Mouse (Mus musculus) naive thymus-derived CD4-positive, alpha-beta T cell, adult 2 months (primary cell): ENCODE data around the gene Olfr152.

Experiments
- DNase-seq: peaks from one replicate; pipeline ENCODE4 v3.0.0-alpha.2; 2011; ENCODE audit warnings: low read depth

Gene Olfr152

DNA sequence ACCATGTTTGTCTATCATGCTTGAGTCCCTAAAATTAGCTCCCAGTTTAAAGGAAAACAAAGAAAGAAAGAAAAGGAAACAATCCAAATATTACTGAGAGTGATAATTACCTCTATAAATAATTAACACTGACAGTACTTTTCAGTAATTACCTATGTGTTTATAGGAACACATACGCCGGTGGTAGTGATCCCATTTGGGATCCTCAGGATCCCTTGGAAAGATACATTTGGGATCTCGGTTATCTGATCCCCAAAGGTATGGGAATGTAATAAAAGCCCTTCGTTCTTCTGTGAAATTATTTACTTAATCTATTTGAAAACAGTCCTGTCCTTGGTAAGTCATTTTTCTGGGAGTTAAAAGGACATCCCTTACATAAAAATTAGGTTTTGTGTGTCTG, at the start of gene Olfr152:
TSS of gene Olfr152 (plus strand) at position 301 of the 400 bp plus-strand sequence.
- DNase-seq: no peak

DNA sequence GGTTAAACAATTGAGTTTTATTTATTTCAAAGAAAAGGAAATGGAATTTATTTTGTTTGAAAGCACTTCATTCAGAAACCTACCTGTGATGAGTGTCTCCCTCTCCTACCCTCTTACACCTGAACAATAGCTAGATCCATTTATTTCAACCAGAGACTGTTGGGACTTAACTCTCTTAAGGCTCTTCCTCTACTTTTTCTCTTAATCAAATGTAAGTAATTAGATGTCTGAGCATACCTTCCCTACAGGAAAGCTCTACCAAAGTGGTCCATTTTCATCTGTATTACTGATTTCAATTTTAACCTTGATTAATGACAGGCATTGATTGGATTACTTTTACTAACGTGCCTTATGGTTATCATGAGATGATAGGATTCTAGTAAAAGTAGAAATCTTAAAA, 39.4 kb upstream of the Olfr152 start, which contains the start of gene Olfr1138:
TSS of gene Olfr1138 (minus strand) at position 101 of the 400 bp plus-strand sequence.
- DNase-seq: no peak

DNA sequence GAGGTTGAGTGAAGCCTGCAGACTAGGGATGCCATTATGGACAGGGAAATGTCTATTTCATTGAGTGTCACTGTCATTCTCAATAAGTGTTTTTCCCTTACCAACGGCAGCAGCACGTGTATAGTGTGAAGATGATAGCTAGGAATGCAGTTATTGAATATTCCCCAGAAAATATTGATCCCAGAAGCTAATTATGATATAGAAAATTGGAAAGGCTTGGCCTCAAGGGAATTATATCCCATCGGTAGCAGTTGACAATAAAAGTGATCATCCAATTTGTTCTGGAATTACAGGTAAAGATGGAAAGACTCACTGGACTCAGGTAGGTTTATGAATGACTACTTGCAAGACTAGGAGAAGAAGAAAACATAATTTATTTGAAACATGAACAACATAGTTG, 35.8 kb upstream of the Olfr152 start, which contains the start of gene Olfr1140:
TSS of gene Olfr1140 (plus strand) at position 301 of the 400 bp plus-strand sequence.
- no peak for DNase-seq

DNA sequence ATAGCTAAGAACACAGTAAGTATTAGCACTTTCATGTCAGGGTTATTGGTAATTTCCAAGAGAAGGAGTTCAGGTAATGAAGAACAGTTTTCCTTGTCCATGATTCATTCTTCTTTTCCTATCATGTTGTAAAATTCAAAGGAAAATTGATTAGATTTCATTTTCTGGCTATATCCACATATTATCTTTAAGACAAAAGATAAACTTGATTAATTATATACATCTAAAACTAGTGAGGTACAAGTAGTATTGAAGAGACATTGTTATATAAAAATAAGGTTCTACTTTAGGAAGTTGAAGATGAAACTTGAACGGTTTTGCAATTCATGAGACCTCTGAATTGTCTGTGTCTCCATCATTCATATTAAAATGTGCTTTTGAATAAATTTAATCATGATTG, 25.4 kb upstream of the Olfr152 start, which contains the start of gene Olfr1141:
TSS of gene Olfr1141 (minus strand) at position 101 of the 400 bp plus-strand sequence.
- no peak for DNase-seq

DNA sequence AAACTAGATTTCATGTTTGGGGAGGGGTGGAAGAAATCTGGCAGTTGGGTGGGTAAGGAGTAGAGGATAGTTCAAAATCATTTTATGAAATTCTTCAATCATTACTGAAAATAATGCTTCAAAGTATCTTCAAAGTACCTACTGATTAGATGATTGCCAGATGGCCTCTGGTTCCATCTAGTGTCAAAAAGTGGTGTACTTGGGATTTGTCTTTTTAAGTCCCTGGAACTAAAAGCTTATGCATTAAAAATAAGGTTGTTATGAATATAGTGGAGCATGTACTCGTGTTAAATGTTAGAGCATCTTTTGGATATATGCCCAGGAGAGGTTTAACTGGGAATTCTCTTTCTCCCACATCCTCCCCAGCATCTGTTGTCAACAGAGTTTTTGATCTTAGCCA, 3.1 kb upstream of the Olfr152 start:
- DNase-seq: no peak

DNA sequence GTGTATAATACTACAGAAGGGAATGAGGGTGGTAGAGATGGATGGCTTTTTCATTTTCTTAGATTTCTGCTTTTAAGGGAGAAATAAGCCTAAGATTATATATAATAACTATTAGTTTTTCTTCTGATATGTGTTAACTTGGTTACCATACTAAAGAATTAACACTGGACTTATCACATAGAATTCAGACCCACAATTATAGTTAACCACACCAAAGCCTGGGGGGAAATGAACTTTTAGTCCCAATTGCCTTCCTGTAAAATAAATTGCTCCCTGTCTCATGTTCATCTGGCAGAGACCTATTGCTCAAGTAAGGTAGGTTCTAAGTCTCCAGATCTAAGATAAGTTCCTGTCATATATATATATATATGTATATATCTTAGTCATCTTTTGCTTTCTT, 21.0 kb downstream of the Olfr152 start, which contains the start of gene Olfr1143:
TSS of gene Olfr1143 (plus strand) at position 301 of the 400 bp plus-strand sequence.
- no peak for DNase-seq

DNA sequence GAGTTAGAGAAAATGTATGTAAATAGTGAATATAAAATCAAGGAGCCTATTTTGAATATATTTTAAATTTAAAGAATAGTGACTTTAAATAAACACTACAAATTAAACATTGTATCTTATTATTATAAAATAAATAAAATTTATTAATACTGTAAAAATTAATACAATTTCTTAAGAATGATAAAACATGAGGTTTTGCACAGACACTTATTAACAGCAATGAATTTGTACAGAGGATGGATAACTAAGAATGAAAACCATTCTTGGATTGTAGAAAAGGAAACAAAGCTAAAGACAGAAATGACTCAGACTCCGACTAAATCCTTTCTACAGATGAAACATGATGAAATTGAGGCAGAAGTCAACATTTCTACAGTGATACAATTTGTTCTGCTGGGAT, 30.2 kb downstream of the Olfr152 start, which contains the start of gene Olfr1145:
TSS of gene Olfr1145 (plus strand) at position 301 of the 400 bp plus-strand sequence.
- no peak for DNase-seq

DNA sequence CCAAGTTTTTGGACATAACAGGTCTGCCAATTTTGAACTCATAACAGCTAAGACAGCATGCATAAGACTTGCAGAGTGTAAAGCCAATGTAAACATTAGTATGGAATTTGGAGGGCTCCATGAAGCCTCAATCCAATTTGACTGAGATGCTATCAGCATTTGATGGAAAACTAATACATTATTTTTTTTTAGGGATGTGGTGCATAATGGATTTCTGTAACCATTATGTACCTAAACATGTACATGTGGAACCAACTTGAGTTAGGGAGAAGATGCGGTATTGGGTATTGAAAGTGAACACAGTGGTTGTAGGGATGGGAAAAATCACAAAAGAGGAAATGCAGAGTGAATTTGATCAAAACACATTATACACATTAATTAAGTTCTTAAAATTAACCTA, 51.0 kb downstream of the Olfr152 start, which contains the start of gene Olfr1148:
TSS of gene Olfr1148 (plus strand) at position 301 of the 400 bp plus-strand sequence.
- no peak for DNase-seq
